Mouse (Mus musculus) spleen, postnatal 36 days (tissue): ENCODE results near the gene Slc35b4.

ENCODE experiments used
- DNase-seq, 2 experiments: peaks; one replicate each; pipeline ENCODE4 v3.0.0; 2022; ENCODE audit warnings: low spot score in 2 of 2, mixed read lengths in 1 of 2

Slc35b4 gene

DNA sequence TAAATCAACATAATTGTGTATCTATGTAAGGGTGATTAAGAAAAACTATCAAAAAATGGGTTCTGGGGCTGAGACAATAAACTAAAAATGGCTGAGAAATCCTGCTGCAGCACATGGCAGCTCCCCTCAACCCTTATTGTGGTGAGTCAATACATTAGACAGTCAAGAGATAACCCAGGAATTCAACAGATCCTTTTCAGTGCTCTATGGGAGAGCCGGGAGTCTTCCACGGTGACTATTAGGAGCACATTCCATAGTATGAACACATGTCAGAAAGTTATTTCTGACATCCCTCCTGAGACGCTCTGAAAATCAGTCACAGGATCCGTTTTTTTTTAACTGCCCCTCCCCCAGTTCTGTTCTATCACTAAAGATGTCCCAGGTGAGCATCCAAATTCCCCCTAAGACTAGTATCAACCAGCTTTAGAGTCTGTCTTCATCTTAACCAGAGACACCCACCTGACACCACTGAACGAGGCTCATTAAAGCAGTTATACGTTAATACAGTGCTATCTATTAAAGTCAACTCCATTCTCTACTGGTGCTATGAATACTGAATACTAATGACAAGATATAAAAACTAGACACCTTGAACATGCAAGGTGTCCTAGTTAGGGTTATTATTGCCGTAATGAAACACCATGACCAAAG, 5.9 kb downstream of the Slc35b4 start:
- no peak for DNase-seq

DNA sequence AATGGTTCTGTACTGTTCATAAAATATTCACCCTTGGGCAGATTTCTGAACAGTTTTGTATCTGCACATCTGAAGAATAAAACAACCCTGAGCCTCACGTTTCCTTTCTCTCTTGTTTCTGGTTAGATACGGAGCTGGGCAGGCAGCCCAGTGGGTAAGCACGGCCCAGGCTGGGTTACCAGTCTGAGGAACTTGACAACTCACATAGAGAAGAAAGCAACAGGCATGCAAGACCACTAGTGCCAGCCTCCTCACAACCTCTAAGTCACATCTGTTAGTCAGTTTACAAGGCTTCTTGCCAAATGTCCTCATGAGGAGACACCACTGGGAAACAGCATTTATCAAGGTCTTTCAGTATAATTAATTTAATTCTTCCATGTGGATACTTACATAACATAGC, 8.1 kb downstream of the Slc35b4 start:
- no peak for DNase-seq

GRCm38 (mm10) chr6:34163014-34163413, 13.9 kb downstream of the Slc35b4 start:
- DNase-seq = no peak

GRCm38 (mm10) chr6:34162607-34163006, 14.3 kb downstream of the Slc35b4 start:
- DNase-seq = no peak

DNA sequence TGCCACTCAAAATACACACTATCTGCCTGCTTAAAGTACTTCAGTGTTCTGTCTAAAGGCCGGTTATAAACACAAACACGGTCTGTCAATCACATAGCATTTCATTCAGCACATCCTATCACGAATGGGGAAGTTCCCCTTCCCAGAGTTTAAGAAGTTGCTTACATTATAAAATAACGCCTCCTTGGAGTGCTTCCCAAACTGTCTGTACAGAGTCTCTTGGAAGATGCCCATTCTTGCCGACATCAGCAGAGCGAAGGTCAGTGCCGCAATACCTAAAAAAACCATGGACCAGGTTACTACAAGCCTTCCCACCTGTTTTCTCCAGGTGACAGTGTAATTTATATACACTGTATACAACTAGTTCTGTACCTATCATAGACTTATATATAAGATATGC, 15.4 kb downstream of the Slc35b4 start:
- DNase-seq = no peak

DNA sequence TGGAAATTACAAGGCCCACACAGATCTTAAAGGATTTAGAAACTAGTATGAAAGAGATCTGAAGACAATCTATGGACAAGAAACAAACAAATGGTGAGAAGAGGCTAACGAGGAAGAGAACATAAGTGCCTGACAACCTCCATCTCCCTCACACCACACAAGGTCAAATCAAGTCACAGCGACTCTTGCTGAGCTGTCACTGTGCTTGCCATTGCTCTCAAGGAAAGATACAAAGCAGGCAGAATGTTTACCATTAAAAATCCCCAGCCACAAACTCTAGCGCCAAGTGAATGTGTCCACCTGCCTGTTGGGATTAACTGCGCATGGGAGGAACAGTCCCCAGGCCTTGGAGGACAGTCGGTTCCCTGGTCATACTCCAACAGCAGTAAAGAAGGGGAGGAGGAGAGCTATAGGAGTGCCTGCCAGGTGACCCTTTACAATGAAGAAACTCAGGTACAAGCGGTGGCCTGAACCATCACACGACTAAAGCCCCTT, 16.0 kb downstream of the Slc35b4 start:
- DNase-seq = no peak

GRCm38 (mm10) chr6:34159998-34160815, 16.7 kb downstream of the Slc35b4 start:
- no peak for DNase-seq

- DNase-seq = peak; percentile 29 to 56
Measured at GRCm38 (mm10) chr6:34156841-34157748, 19.8 kb downstream of the Slc35b4 start.

DNA sequence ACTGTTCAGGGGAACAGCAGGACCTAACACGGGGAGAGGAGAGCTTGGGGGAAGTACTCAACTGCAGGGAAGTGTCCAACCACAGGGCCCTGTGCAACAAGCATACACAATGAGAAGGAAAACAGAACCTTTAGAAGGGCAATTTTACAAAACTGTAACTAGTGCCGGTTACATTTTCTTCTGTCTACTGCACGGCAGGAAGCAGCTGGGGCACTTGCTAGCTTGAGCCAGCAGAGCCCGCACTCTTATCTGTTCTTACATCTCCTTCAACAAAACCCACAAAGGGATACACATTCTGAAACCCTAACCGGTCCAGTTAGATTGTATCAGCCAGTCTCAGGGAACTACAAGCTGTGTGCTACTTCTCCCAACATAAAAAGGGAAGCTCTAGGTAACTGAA, 20.9 kb downstream of the Slc35b4 start:
- DNase-seq = peak; percentile 57 to 59

- no peak for DNase-seq
Measured at GRCm38 (mm10) chr6:34155137-34155804, 21.6 kb downstream of the Slc35b4 start.

DNA sequence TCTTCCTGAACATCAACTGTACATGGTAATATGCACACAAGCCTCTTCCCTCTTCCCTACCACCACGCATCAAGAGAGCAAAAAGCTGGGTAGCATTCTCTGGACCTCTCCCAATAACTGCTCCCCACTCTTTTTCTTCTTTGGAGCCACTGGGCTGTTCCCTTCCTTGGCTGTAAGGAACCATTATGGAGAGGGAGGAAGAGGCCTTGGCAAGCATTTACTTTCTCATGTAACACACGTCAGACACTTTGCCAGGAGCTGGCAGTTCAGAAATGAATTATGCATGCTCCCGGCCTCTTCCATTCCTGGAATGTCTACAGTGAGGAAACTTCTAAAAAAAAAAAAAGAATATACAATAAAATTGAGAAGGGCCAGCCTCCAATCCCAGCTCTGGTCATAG, 22.7 kb downstream of the Slc35b4 start:
- no peak for DNase-seq

DNA sequence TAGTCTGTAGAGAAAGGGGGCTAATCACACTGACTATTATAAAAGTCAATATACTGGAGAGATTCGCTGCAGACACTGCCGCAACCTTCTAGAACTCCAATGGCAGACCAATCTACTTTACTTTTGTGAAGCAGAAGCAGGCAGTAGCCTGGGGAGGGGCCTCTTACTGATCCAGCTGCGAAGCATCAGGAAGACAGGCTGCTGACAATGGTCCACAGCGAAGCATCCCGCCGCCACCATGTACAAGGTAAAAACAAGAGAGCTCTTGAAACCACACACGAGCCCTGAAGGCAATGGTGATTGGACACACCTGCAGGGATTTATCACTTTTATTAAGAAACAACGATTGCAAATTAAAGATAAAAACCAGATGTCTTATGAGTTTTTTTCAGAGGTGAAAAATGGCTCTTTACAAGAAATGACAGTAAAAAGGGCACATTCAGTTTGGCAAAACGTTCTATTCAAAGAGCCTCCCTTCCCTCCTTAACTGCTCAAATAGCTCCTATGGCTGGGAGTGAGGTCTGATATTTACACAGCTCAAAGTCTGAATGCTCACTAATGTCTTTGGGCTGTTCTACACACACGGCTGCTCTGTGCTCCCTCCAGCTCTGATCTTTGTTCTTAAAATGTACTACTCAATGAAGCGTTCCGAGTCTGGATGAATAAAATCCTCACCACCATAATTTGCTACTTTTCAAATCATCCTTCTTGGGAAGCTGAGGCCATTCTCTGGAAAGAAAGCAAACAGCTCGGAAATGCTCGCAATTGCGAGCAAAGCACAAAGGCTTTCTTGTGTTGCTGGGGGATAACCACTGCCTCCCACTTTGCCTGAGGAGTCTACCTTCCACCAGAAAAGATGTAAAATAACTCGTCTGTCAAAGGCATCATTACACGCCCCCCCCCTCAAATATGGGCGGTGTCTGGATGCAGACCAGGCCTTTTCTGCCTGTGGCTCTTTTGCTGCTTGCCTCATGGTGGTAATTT, 23.6 kb downstream of the Slc35b4 start:
- DNase-seq = no peak

DNA sequence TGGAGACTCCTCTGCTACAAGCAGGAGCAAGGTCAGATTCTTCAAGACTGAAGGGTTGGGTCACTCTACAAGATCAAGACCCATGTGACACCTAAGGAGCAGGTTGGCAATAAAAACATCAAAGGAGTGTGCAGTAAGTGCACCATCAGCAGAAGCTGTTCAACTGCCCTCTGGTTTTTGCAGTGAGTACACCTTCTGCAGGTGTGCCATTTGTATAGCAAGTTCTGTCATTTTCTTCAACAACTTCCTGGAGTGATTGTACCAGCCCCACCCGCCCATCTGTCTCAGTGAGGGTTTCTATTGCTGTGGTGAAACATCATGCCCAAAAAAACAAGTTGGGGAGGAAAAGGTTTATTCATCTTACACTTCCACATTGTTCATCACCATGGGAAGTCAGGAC, 27.1 kb downstream of the Slc35b4 start:
- no peak for DNase-seq

DNA sequence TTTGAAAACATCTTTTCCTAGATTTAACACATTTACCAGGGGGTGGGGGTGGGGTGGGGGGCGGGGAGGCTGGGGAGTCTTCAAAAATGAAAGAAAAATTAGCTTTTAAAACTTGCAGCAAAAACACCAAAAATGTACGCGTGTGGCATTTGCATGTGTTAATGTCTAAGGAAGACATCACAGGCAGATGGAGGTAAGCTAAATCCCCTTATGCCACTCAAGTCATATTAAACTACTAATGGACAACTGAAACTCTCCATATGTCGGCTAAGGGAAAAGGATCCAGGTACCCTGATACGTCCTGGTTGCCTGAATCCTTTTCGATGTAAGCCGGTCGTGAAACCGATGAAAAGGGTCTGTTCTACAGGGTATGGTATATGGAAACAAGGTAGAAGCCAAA, 27.8 kb downstream of the Slc35b4 start:
- no peak for DNase-seq

DNA sequence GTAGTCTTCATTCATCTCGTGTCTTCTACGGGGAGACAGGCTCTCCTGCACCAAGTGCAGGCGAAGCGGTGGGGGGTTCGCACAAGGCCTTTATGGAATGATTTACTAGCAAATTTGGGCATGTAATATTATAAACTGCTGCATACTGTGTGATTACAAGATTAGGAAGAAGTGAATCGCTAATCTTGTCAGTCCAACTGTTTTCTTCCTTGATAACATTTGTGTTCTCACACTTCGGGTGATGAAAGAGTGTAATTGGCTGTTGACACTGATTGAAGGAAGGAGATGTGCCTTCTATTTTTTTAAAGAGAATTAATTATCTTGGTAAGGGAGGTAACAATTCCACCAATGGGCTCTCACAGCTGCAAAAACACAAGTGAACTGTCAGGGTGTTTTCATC, 28.3 kb downstream of the Slc35b4 start:
- no peak for DNase-seq

DNA sequence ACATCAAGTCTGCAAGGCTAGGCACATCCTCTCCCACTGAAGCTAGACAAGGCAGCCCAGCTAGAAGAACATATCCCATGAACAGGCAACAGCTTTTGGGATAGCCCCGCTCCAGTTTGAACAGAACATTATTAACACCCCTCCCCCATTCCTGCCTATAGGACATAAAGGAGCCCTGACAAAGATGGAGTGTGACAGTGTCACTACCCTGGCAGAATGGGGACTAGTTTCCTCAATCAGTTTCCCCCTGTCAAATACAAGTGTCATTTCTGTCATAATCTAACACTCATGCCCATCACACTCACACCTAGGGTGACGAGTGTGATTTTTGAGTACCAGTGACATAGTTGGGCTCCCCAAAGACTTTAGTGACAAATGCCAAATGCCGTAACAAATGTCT, 28.9 kb downstream of the Slc35b4 start:
- no peak for DNase-seq

DNA sequence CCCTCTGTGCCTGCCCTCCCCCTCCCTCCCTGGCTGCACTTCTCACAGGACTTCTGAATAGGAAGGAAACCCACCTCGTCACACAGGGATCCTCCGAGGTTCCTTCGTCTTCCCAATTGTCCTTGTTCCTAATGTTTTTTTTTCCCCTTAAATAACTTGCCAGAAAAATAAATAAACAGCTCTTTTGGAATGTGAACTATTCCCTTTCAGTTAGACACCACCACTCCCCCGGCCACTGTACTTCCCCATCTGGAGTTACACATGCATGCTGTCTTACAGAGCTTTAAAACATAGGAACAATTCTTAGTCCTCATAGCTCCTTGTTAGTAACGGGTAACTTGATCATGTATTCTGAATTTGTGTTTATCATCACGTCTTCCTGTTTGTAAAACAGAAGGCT, 30.9 kb downstream of the Slc35b4 start:
- no peak for DNase-seq

DNA sequence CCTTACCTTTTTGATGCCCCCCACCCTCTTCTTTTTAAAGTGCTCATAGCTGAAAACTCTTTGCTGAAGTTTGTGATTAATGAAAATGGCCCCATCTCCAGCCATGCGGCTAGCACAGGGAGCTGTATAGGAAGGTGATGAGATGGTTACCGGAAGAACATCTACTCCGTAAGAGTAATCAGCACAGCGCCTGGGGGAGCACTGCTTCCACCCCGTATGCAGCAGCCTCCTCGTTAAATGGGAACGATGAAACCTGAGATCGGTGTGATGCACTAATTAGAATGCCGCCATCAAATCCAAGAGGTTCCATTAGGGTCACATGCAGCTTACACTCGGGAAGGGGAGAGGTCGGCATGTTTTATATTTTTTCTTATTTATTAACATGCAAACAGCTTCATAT, 34.0 kb downstream of the Slc35b4 start:
- DNase-seq = no peak

- DNase-seq = no peak
Measured at GRCm38 (mm10) chr6:34138366-34138765, 38.5 kb downstream of the Slc35b4 start.

- no peak for DNase-seq
Measured at GRCm38 (mm10) chr6:34132391-34132790, 44.5 kb downstream of the Slc35b4 start.
